Mouse (Mus musculus) liver, adult 2 months (tissue): ENCODE measurements around the gene Olfr1393. TPM values are rescaled to one million over a fixed set of nuclear protein-coding genes. Genes with fewer than 3 reads are reported as not detected.
A peak's percentile ranks its signal among the peaks of the same experiment; 100 is the strongest.

ENCODE experiments used
- DNase-seq: peaks from one replicate; pipeline ENCODE4 v3.0.0-alpha.2; 2011; ENCODE audit warnings: low read depth, low spot score; ENCODE audit errors: extremely low read depth
- H3K27ac ChIP-seq: fragments of 200-500 bp; replicated peaks from 2 replicates; pipeline ENCODE4 v1.5.1; 2012; ENCODE audit warnings: low read depth, mild to moderate bottlenecking, control low read depth, inconsistent platforms, low read length; ENCODE audit not compliant: insufficient read depth
- H3K27me3 ChIP-seq: fragments of 200-500 bp; 2 replicates; pipeline ENCODE4 v1.6.1; 2012; ENCODE audit warnings: mild to moderate bottlenecking, moderate library complexity, low read length, inconsistent platforms; ENCODE audit not compliant: control insufficient read depth, insufficient read depth
- H3K36me3 ChIP-seq: fragments of 200-500 bp; 2 replicates; pipeline ENCODE4 v1.6.1; 2012; ENCODE audit warnings: low read length, inconsistent platforms; ENCODE audit not compliant: control insufficient read depth, insufficient read depth
- H3K4me1 ChIP-seq: fragments of 200-500 bp; 2 replicates; pipeline ENCODE4 v1.6.1; 2011; ENCODE audit warnings: low read length; ENCODE audit not compliant: control insufficient read depth, insufficient read depth
- H3K4me3 ChIP-seq: fragments of 200-500 bp; 2 replicates; pipeline ENCODE4 v1.5.1; 2011; ENCODE audit warnings: low read depth, mild to moderate bottlenecking, control low read depth, low read length, moderate library complexity; ENCODE audit not compliant: insufficient read depth
- H3K79me2 ChIP-seq: fragments of 200-500 bp; 2 replicates; pipeline ENCODE4 v1.6.1; 2012; ENCODE audit warnings: inconsistent platforms, mild to moderate bottlenecking, low read length, moderate library complexity; ENCODE audit not compliant: control insufficient read depth, insufficient read depth
- H3K9ac ChIP-seq: fragments of 200-500 bp; 2 replicates; pipeline ENCODE4 v1.6.1; 2012; ENCODE audit warnings: low read depth, mild to moderate bottlenecking, control low read depth, inconsistent platforms, low read length
- CTCF ChIP-seq: fragments of 200-500 bp; IDR thresholded peaks from 2 replicates; pipeline ENCODE4 v1.5.1; 2011; ENCODE audit warnings: low read depth, low read length, control low read depth
- POLR2A ChIP-seq: fragments of 200-500 bp; IDR thresholded peaks from 2 replicates; pipeline ENCODE4 v1.6.1; 2011; ENCODE audit warnings: low read length, control low read depth; ENCODE audit not compliant: insufficient read depth; ENCODE audit errors: extremely low read depth
- WGBS: fragments of 180-500 bp; shearing (Covaris S2); methylation state at CpG from one replicate; pipeline ENCODE4 v1.1.7; 2018; 5-methylcytosine and 5-hydroxymethylcytosine counted together
- polyA plus RNA-seq: library from polyadenylated mRNA; depleted of rRNA; stranded (reverse); fragments of >200 nt; gene quantifications from 2 replicates; pipeline ENCODE4 v1.2.3, GENCODE M21; 2012
- total RNA-seq: library from RNA; depleted of rRNA; stranded (reverse); fragments of >200 nt; gene quantifications from 2 replicates; pipeline ENCODE4 v1.2.3, GENCODE M21; 2014

The Olfr1393 gene
- total and polyA plus RNA-seq, 2 experiments: 0.09 to 0.55 TPM

DNA sequence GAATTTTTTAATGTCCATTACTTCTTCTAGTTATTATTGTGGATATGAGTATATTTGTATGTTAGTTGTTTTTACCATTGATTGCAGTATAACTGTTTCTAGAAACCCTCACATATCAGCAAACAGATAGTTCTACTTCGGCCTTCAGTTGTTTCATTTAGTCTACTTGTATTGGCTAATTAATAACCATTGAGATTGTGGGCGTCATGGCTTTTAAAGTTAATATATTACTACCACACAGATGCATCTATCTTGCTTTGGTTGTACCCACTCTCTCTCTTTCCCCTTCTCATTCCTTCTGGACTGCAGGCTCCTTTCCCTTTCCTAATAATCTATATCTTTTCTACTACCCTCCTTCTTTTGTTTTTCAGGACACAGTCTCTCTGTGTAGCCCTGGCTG lies 18.8 kb upstream of the Olfr1393 start:
- Histone ChIP-seq H3K4me1 (peaks cover 39% of the 10 kb centered on the region), H3K4me3 (no peak overlapping the region), H3K27ac (peak overlapping the region; percentile 77), H3K27me3 (no peaks in the 10 kb centered on the region), H3K36me3 (peaks cover 12% of the 10 kb centered on the region), H3K79me2 (peaks cover 33% of the 10 kb centered on the region), H3K9ac (no peak overlapping the region)
- no peak for TF ChIP-seq CTCF
- no peak for TF ChIP-seq POLR2A
- peak; percentile 85 for DNase-seq
- WGBS: 28% methylated on average over 2 of the region's 2 CpGs

DNA sequence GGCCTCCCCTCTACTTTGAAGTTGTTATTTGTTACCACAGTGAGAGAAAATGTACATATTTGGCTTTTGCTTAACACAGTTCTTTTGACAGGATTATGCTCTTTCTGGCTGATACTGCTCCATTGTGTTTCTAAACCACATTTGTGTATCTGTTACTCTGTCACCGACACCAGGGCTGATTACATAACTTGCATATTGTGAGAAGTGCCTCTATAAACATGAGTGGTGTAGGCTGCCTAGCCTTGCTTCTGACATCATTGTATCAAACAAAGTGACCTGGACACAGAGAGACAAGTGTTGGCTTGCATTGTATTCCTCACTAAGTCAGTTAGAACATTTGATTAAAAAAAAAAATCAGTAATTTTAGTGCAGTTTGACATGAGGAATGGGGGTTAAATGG lies 18.3 kb upstream of the Olfr1393 start:
- WGBS: 10% methylated on average over 1 of the region's 1 CpGs
- Histone ChIP-seq H3K4me3 (no peak overlapping the region), H3K79me2 (peaks cover 29% of the 10 kb centered on the region), H3K27me3 (no peaks in the 10 kb centered on the region), H3K36me3 (peaks cover 9% of the 10 kb centered on the region), H3K4me1 (peaks cover 39% of the 10 kb centered on the region), H3K9ac (0 out of 2 replicates have a peak overlapping the region, but pooled peaks have one; percentile 27), H3K27ac (peak overlapping the region; percentile 77)
- TF ChIP-seq CTCF (no peak), POLR2A (no peak)
- peak; percentile 63 for DNase-seq

- peak; percentile 87 for DNase-seq
- H3K36me3 ChIP-seq: peaks cover 4% of the 10 kb centered on the region
- H3K27me3 ChIP-seq: no peaks in the 10 kb centered on the region
- H3K79me2 ChIP-seq: peaks cover 19% of the 10 kb centered on the region
- peak overlapping the region; percentile 22; the same call in 1 of the 2 replicates for H3K4me3 ChIP-seq
- peak overlapping the region; percentile 52 for H3K27ac ChIP-seq
- WGBS: 13% methylated on average over 21 of the region's 21 CpGs
- TF ChIP-seq CTCF: no peak
- TF ChIP-seq POLR2A: 0 out of 2 replicates have a peak, but pooled peaks have one; percentile 6
- H3K9ac ChIP-seq: peak overlapping the region; percentile 17
- peaks cover 37% of the 10 kb centered on the region for H3K4me1 ChIP-seq
Observed at GRCm38 (mm10) chr11:49260598-49261312, 17.3 kb upstream of the Olfr1393 start.

GRCm38 (mm10) chr11:49261313-49261855 lies 16.7 kb upstream of the Olfr1393 start:
- H3K36me3 ChIP-seq: peaks cover 4% of the 10 kb centered on the region
- H3K79me2 ChIP-seq: peaks cover 19% of the 10 kb centered on the region
- H3K27ac ChIP-seq: peak overlapping the region; percentile 63
- H3K4me3 ChIP-seq: no peak overlapping the region
- peak; percentile 91 for DNase-seq
- H3K27me3 ChIP-seq: no peaks in the 10 kb centered on the region
- 34% methylated on average over 14 of the region's 14 CpGs for WGBS
- TF ChIP-seq CTCF (no peak), POLR2A (no peak)
- H3K4me1 ChIP-seq: peaks cover 42% of the 10 kb centered on the region
- peak overlapping the region; percentile 6 for H3K9ac ChIP-seq

DNA sequence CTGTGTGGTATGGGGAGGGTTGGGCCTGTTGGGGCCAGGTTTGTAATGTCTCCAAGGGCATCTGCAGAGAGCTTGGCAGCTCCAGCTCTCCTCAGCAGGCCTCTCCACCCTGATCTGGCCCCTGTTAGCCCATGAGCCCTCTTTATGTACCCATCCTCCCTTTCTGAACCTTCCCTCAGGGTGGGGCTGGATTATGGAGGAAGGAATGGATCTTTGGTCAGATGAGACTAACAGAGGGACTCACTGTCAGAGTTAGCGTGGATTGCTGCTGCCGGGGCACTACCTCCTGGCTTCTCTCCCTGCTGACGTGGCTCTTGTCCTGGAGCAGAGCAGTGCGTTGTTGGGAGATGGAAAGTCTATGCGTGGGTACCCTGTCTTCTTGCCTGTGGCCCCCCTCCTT lies 15.8 kb upstream of the Olfr1393 start:
- Histone ChIP-seq H3K79me2 (peaks cover 16% of the 10 kb centered on the region), H3K4me3 (no peak overlapping the region), H3K9ac (peak overlapping the region; percentile 6), H3K4me1 (peaks cover 48% of the 10 kb centered on the region), H3K27me3 (no peaks in the 10 kb centered on the region), H3K36me3 (peaks cover 2% of the 10 kb centered on the region), H3K27ac (peak overlapping the region; percentile 63)
- DNase-seq: peak; percentile 50
- 16% methylated on average over 5 of the region's 5 CpGs for WGBS
- TF ChIP-seq CTCF: no peak
- no peak for TF ChIP-seq POLR2A

DNA sequence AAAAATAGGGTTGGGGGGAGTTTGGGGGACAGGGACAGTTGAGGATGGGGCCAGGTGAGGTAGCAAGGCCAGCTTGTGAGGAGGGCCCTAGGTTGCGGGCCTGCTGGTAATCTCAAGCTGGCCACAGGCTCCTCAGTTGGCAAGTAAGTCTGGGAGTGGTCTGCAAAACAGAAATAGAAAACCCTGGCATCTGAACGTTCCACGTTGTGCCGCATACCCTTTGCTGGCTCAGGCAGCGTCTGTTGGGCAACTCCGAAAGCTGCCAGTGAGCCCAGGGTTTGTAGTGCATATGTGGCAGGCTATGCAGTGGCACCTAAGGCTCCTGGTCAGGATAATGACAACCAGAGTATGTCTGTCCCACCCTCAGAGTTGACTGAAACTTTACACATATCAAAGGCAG lies 15.0 kb upstream of the Olfr1393 start:
- 29% methylated on average over 6 of the region's 6 CpGs for WGBS
- Histone ChIP-seq H3K4me3 (no peak overlapping the region), H3K4me1 (peaks cover 54% of the 10 kb centered on the region), H3K27ac (peak overlapping the region; percentile 56; the same call in 1 of the 2 replicates), H3K27me3 (no peaks in the 10 kb centered on the region), H3K9ac (0 out of 2 replicates have a peak overlapping the region, but pooled peaks have one; percentile 4), H3K36me3 (no peaks in the 10 kb centered on the region; the same call in 1 of the 2 replicates), H3K79me2 (peaks cover 16% of the 10 kb centered on the region)
- TF ChIP-seq POLR2A (no peak), CTCF (no peak)
- peak; percentile 51 for DNase-seq
